Mouse (Mus musculus) midbrain, embryonic 15.5 days (tissue): Measurements from ENCODE around the gene B3gntl1. TPM values are rescaled to one million over a fixed set of nuclear protein-coding genes. Genes with fewer than 3 reads are reported as not detected.

Experiments
- polyA plus RNA-seq: library from polyadenylated mRNA; unstranded; fragments of >200 nt; fragmentation: Nextera tagmentation; extraction: Ambion mirVana; gene quantifications from 2 replicates; pipeline ENCODE4 v1.2.1, GENCODE M21; 2015

B3gntl1 gene
- polyA plus RNA-seq, 1 experiment from 2014 or later, result 7.3 TPM

Other genes with a start within 250 kb of the B3gntl1 start
- gene Fn3k, start 238.2 kb downstream of the B3gntl1 start, polyA plus RNA-seq, result 4.4 and 5.0 TPM in 2 replicates
- gene Tbcd, start 221.2 kb downstream of the B3gntl1 start, polyA plus RNA-seq, result 61.8 and 64.8 TPM in 2 replicates
- gene Zfp750, start 153.8 kb downstream of the B3gntl1 start, polyA plus RNA-seq, result 0.51 and 0.84 TPM in 2 replicates
- 14.1 and 16.7 TPM in 2 replicates for gene Metrnl, start 28.4 kb upstream of the B3gntl1 start, polyA plus RNA-seq
- gene Ptchd3, start 157.1 kb upstream of the B3gntl1 start, polyA plus RNA-seq, result not detected in 2 replicates